In genomic region chr4:141279327-141279726, GRCm38 (mm10) we compare ENCODE assay signal across 13 mouse cellular contexts. TPM values are rescaled to one million over a fixed set of nuclear protein-coding genes. Genes with fewer than 3 reads are reported as not detected.
DNase-seq lines count a peak whose midpoint lies in the region; ATAC-seq and TF ChIP-seq lines count a peak whose summit lies in the region.
"Had no signal": no experiment of that assay in that cellular context is flagged by ENCODE, and none has a peak within 500 bp of the region (broad histone marks: within the 10 kb centered on the region; RNA-seq: fewer than 3 reads in every experiment).

No protein-coding gene starts in this region.

- H3K27me3 ChIP-seq in kidney, adult 2 months (replicated peaks; ENCODE audit: control insufficient read depth, insufficient read depth, low read length), result no peaks in the 10 kb centered on the region
- no peaks in the 10 kb centered on the region for H3K27me3 ChIP-seq in intestine, embryonic 15.5 days (replicated peaks)
- H3K27me3 ChIP-seq in lung, postnatal 0 days (replicated peaks; ENCODE audit: insufficient read depth, low read length), result no peaks in the 10 kb centered on the region
- H3K27me3 ChIP-seq: hindbrain, embryonic 15.5 days had no signal

- H3K36me3 ChIP-seq in kidney, adult 2 months (ENCODE audit: control insufficient read depth, insufficient read depth, low read length), result no peaks in the 10 kb centered on the region
- H3K36me3 ChIP-seq in ES-E14 (ENCODE audit: control insufficient read depth, insufficient read depth, low read length, poor library complexity, severe bottlenecking), result no peaks in the 10 kb centered on the region
- no peaks in the 10 kb centered on the region for H3K36me3 ChIP-seq in intestine, embryonic 15.5 days
- H3K36me3 ChIP-seq in lung, postnatal 0 days (ENCODE audit: insufficient read depth, low read length), result no peaks in the 10 kb centered on the region
- H3K36me3 ChIP-seq: hindbrain, embryonic 15.5 days had no signal

- H3K4me2 ChIP-seq in intestine, embryonic 15.5 days (replicated peaks), result no peak overlapping the region
- peak overlapping the region; percentile 29; the same call in 1 of the 2 replicates for H3K4me2 ChIP-seq in lung, postnatal 0 days (replicated peaks; ENCODE audit: low read depth, low read length)
- H3K4me2 ChIP-seq: forebrain, embryonic 13.5 days; hindbrain, embryonic 15.5 days had no signal

- H3K9ac ChIP-seq in ES-E14 (ENCODE audit: insufficient read depth, low read depth, low read length, poor library complexity, severe bottlenecking), result peak overlapping the region; percentile 67
- H3K9ac ChIP-seq in intestine, embryonic 15.5 days, result no peak overlapping the region
- no peak overlapping the region for H3K9ac ChIP-seq in lung, postnatal 0 days (replicated peaks; ENCODE audit: low read depth)
- H3K9ac ChIP-seq: forebrain, embryonic 13.5 days; hindbrain, embryonic 15.5 days had no signal

- peak; percentile 51; the same call in 1 of the 2 replicates for TF ChIP-seq EP300 in lung, postnatal 0 days (IDR thresholded peaks at IDR 0.05)

- in situ Hi-C loops in ES-E14 (cut with MboI; ENCODE audit: low sequenced_read_pairs in 2 of 2, unreplicated experiment in 2 of 2), result loop anchor here in 1 of 2 experiments (5.0 kb wide), 1 partner anchor 83 kb away; no protein-coding TSS in a partner anchor

- WGBS in kidney, adult 2 months, result 55% methylated on average over 15 of the region's 15 CpGs
- 51% methylated on average over 15 of the region's 15 CpGs for WGBS in intestine, embryonic 15.5 days
- WGBS in lung, postnatal 0 days, result 24% methylated on average over 15 of the region's 15 CpGs

- H3K27ac ChIP-seq in kidney, adult 2 months (ENCODE audit: insufficient read depth, low read depth, low read length), result peak overlapping the region; percentile 75
- H3K27ac ChIP-seq in ES-E14 (ENCODE audit: insufficient read depth, low read depth, low read length, poor library complexity, severe bottlenecking), result peak overlapping the region; percentile 82
- peak overlapping the region; percentile 51 for H3K27ac ChIP-seq in intestine, embryonic 15.5 days
- H3K27ac ChIP-seq in lung, postnatal 0 days (ENCODE audit: low read length), result peak overlapping the region; percentile 96
- H3K27ac ChIP-seq: forebrain, embryonic 13.5 days; macrophage had no signal

- intact Hi-C loops in left cerebral cortex, postnatal 25 days (cut with DNase I), result no loop called here

- ATAC-seq in intestine, embryonic 15.5 days, result no peak
- peak; percentile 18 for ATAC-seq in lung, postnatal 0 days
- ATAC-seq: forebrain, embryonic 13.5 days had no signal

- no peak for TF ChIP-seq CTCF in kidney, adult 2 months (conservative IDR thresholded peaks at IDR 0.05; ENCODE audit: insufficient read depth, insufficient read length, low read depth, low read length)
- no peak for TF ChIP-seq CTCF in lung, postnatal 0 days (IDR thresholded peaks at IDR 0.05)

- H3K9me3 ChIP-seq in ES-E14 (ENCODE audit: control insufficient read depth, insufficient read depth, low read depth, low read length), result no peaks in the 10 kb centered on the region
- H3K9me3 ChIP-seq in intestine, embryonic 15.5 days, result no peaks in the 10 kb centered on the region
- no peaks in the 10 kb centered on the region for H3K9me3 ChIP-seq in lung, postnatal 0 days (ENCODE audit: low read length)
- H3K9me3 ChIP-seq: forebrain, embryonic 13.5 days; hindbrain, embryonic 15.5 days had no signal

- H3K4me1 ChIP-seq in kidney, adult 2 months (ENCODE audit: control insufficient read depth, insufficient read depth, low read length), result peaks cover 26% of the 10 kb centered on the region
- peaks cover 10 to 56% of the 10 kb centered on the region in 2 experiments for H3K4me1 ChIP-seq in ES-E14 (ENCODE audit: control insufficient read depth in 2 of 2, insufficient read depth in 2 of 2, low read length in 2 of 2, poor library complexity in 1 of 2)
- H3K4me1 ChIP-seq in intestine, embryonic 15.5 days (replicated peaks), result peaks cover 58% of the 10 kb centered on the region
- H3K4me1 ChIP-seq in lung, postnatal 0 days (ENCODE audit: insufficient read depth, low read depth, low read length), result peaks cover 35% of the 10 kb centered on the region

- no peak overlapping the region for H3K4me3 ChIP-seq in kidney, adult 2 months (ENCODE audit: insufficient read depth, low read depth, low read length)
- H3K4me3 ChIP-seq in ES-E14 (ENCODE audit: insufficient read depth in 1 of 2, low read depth in 1 of 2, low read length in 2 of 2, poor library complexity in 1 of 2, severe bottlenecking in 1 of 2), result peak overlapping the region; percentile 26 to 51; a peak in 3 of 4 replicates
- H3K4me3 ChIP-seq in intestine, embryonic 15.5 days (replicated peaks), result no peak overlapping the region
- H3K4me3 ChIP-seq in lung, postnatal 0 days (ENCODE audit: low read depth, low read length), result no peak overlapping the region
- H3K4me3 ChIP-seq: forebrain, embryonic 13.5 days; hindbrain, embryonic 15.5 days had no signal

- TF ChIP-seq POLR2A in kidney, adult 2 months (IDR thresholded peaks at IDR 0.05; ENCODE audit: low read depth, low read length), result no peak

- peak; percentile 32 for DNase-seq in kidney, adult 2 months
- no peak for DNase-seq in kidney, adult 9 months
- DNase-seq in ES-E14 (ENCODE audit: low read depth, low spot score), result no peak
- peak; percentile 85 for DNase-seq in lung, postnatal 0 days (ENCODE audit: low spot score)
- DNase-seq in left cerebral cortex, postnatal 25 days (ENCODE audit: low spot score in 2 of 2), result no peak
- no peak for DNase-seq in thymus, postnatal 25 days
- DNase-seq in urinary bladder, postnatal 25 days (ENCODE audit: low spot score), result no peak
- DNase-seq: adrenal gland, postnatal 36 days had no signal

TF ChIP-seq in ES-E14, 5 proteins besides CTCF, POLR2A, EP300 and RAD21:
- TF ChIP-seq HCFC1 (IDR thresholded peaks at IDR 0.05; ENCODE audit: borderline replicate concordance, insufficient read depth, low read length) (no peak), MAFK (IDR thresholded peaks at IDR 0.05; ENCODE audit: insufficient read depth, low read depth, low read length) (no peak), CHD2 (IDR thresholded peaks at IDR 0.05; ENCODE audit: low read depth, low read length) (no peak)

RNA-seq across cellular contexts. Expression of gene Epha2, which starts 21.7 kb away (rescaled TPM):
- 8.1 and 9.6 TPM in 2 replicates for polyA plus RNA-seq in kidney, adult 2 months (2012; rRNA removed)
- total RNA-seq in ES-E14 (2012; rRNA removed), result 256 and 507 TPM in 2 replicates
- 6.7 and 7.2 TPM in 2 replicates for polyA plus RNA-seq in intestine, embryonic 15.5 days (2015; fragmentation: Nextera tagmentation; extraction: Ambion mirVana)
- polyA plus RNA-seq in lung, postnatal 0 days (2015; fragmentation: Nextera tagmentation; extraction: Ambion mirVana), result 9.7 and 10.3 TPM in 2 replicates
- 1 to 10 TPM in 1 of 2 experiments, under 1 TPM in 1; 0.82 to 1.2 TPM for total RNA-seq in left cerebral cortex, postnatal 25 days (2021)

RNA-seq across cellular contexts. Expression of gene Arhgef19, which starts 40.0 kb away (rescaled TPM):
- polyA plus RNA-seq in kidney, adult 2 months (2012; rRNA removed), result 4.9 and 5.1 TPM in 2 replicates
- 1.7 and 2.3 TPM in 2 replicates for total RNA-seq in ES-E14 (2012; rRNA removed)
- 16.3 and 17.8 TPM in 2 replicates for polyA plus RNA-seq in intestine, embryonic 15.5 days (2015; fragmentation: Nextera tagmentation; extraction: Ambion mirVana)
- 2.9 and 3.8 TPM in 2 replicates for polyA plus RNA-seq in lung, postnatal 0 days (2015; fragmentation: Nextera tagmentation; extraction: Ambion mirVana)
- 10 to 100 TPM; 15.1 to 16.3 TPM for total RNA-seq in left cerebral cortex, postnatal 25 days (2021)
- total RNA-seq: neutrophil, adult 5-6 weeks had no signal
- polyA plus RNA-seq: macrophage had no signal

Comparison
In these comparisons a context has a peak if more than half of its experiments do, and no peak if none do; other contexts are left out.
1. DNase-seq: peak in kidney, adult 2 months (single experiment) and lung, postnatal 0 days (single experiment); none in kidney, adult 9 months (single experiment), ES-E14 (single experiment), left cerebral cortex, postnatal 25 days (0 of 2), thymus, postnatal 25 days (single experiment) and urinary bladder, postnatal 25 days (single experiment).
2. H3K4me3 ChIP-seq: peak in ES-E14 (2 of 2); none in kidney, adult 2 months (single experiment), intestine, embryonic 15.5 days (single experiment) and lung, postnatal 0 days (single experiment).
3. Peak in every context shown above with its lines, with median percentiles within 50 percentile points of each other: H3K27ac ChIP-seq.